Mouse (Mus musculus) ES-Bruce4 (cell line): Measurements from ENCODE around the gene Zc3h12d. TPM values are rescaled to one million over a fixed set of nuclear protein-coding genes. Genes with fewer than 3 reads are reported as not detected.

Experiments used
- H3K27ac ChIP-seq: 2 replicates; pipeline ENCODE4 v1.5.1; 2012; ENCODE audit warnings: low read length, inconsistent platforms; ENCODE audit not compliant: insufficient read depth
- H3K27me3 ChIP-seq: 2 replicates; pipeline ENCODE4 v1.6.1; 2012; ENCODE audit warnings: mild to moderate bottlenecking, low read length, inconsistent platforms; ENCODE audit not compliant: control insufficient read depth, poor library complexity, insufficient read depth, severe bottlenecking
- H3K36me3 ChIP-seq: 2 replicates; pipeline ENCODE4 v1.6.1; 2012; ENCODE audit warnings: inconsistent platforms, mild to moderate bottlenecking, low read length, moderate library complexity; ENCODE audit not compliant: control insufficient read depth, poor library complexity, insufficient read depth, severe bottlenecking
- H3K4me1 ChIP-seq: one replicate; pipeline ENCODE4 v1.8.1; 2011; ENCODE audit warnings: low read length; ENCODE audit not compliant: control insufficient read depth, insufficient read depth
- H3K4me3 ChIP-seq: 2 replicates; pipeline ENCODE4 v1.5.1; 2011; ENCODE audit warnings: low read depth, mild to moderate bottlenecking, low read length
- H3K9ac ChIP-seq: 2 replicates; pipeline ENCODE4 v1.6.1; 2012; ENCODE audit warnings: low read depth, mild to moderate bottlenecking, inconsistent platforms; ENCODE audit not compliant: poor library complexity, severe bottlenecking
- H3K9me3 ChIP-seq: replicated peaks from 2 replicates; pipeline ENCODE4 v1.6.1; 2012; ENCODE audit warnings: mild to moderate bottlenecking, low read length, inconsistent platforms; ENCODE audit not compliant: control insufficient read depth, poor library complexity, insufficient read depth, severe bottlenecking
- CTCF ChIP-seq: IDR thresholded peaks from one replicate; pipeline ENCODE4 v1.8.1; 2011; ENCODE audit warnings: low read depth, low read length
- EP300 ChIP-seq: IDR thresholded peaks from 2 replicates; pipeline ENCODE4 v1.6.1; 2011; ENCODE audit warnings: low read depth, low read length; ENCODE audit not compliant: insufficient read depth
- POLR2A ChIP-seq: IDR thresholded peaks from one replicate; pipeline ENCODE4 v1.8.1; 2011; ENCODE audit warnings: low read length; ENCODE audit not compliant: insufficient read depth
- polyA plus RNA-seq: library from polyadenylated mRNA; stranded (reverse); fragments of >200 nt; gene quantifications from 2 replicates; pipeline ENCODE4 v1.2.4, GENCODE M21; 2011; ENCODE audit warnings: low read depth; ENCODE audit not compliant: missing spikeins, insufficient read depth, insufficient read length

Gene Zc3h12d
- polyA plus RNA-seq, 1 experiment: not detected

DNA sequence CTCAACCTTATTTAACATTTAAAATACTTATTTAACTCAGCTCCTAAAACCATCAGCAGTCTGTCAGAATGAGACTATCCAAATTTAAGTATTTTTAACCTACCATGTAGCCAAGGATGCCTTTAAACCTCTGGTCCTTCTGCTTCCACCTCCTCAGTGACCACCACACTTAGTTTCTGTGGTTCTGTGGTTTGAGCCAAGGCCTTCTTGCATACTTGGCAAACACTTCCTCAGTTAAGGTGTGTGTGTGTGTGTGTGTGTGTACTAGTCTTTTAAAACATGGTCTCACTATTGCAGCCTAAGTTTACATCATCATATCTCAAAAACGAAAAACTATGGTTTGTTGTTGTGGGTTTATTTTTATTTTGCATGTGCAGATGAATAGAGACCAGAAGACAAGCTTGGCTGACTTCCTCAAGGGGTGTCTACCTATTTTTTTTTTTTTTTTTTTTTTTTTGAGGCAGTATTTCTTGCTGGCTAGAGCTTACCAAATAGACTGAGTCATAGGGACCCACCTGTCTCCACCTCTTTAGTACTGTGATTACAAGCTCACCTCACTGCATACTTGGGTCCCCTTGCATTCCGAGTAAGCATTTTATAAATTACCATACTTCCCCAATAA is 29.6 kb upstream of the Zc3h12d start:
- Histone ChIP-seq H3K27me3 (no peaks in the 10 kb centered on the region), H3K27ac (no peak overlapping the region), H3K9me3 (no peaks in the 10 kb centered on the region), H3K4me3 (no peak overlapping the region), H3K36me3 (peaks cover 48% of the 10 kb centered on the region), H3K4me1 (no peaks in the 10 kb centered on the region), H3K9ac (no peak overlapping the region)
- TF ChIP-seq POLR2A: no peak
- no peak for TF ChIP-seq EP300
- no peak for TF ChIP-seq CTCF

DNA sequence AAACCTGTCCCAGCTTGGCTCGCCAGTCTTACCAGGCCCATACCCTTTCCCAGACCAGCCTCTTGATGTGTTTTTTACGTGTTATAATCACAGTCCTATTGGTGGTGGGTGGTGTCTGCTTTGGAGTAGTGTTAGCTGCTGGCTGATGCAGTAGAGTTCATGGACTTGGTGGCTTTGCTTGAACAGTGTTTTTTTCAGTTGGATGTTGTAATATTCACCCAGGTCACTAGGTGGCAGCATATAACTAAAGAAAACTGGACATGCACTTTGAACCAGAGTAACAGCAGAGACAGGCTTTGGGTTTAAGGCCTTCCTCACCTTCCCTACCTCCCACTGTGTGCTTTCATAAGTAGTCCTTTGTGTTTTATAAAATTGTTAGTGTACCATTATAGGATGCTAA is 22.3 kb upstream of the Zc3h12d start:
- Histone ChIP-seq H3K36me3 (peaks cover 22% of the 10 kb centered on the region), H3K9me3 (no peaks in the 10 kb centered on the region), H3K27me3 (no peaks in the 10 kb centered on the region), H3K9ac (no peak overlapping the region), H3K4me1 (no peaks in the 10 kb centered on the region), H3K27ac (no peak overlapping the region), H3K4me3 (no peak overlapping the region)
- peak; percentile 27 for TF ChIP-seq CTCF
- TF ChIP-seq POLR2A: no peak

GRCm38 (mm10) chr10:7816476-7816875 is 15.8 kb upstream of the Zc3h12d start:
- H3K4me3 ChIP-seq: no peak overlapping the region
- no peaks in the 10 kb centered on the region for H3K4me1 ChIP-seq
- H3K9me3 ChIP-seq: no peaks in the 10 kb centered on the region
- peaks cover 25% of the 10 kb centered on the region for H3K36me3 ChIP-seq
- TF ChIP-seq CTCF (no peak), EP300 (no peak), POLR2A (no peak)
- no peak overlapping the region for H3K27ac ChIP-seq
- no peaks in the 10 kb centered on the region for H3K27me3 ChIP-seq
- no peak overlapping the region for H3K9ac ChIP-seq

DNA sequence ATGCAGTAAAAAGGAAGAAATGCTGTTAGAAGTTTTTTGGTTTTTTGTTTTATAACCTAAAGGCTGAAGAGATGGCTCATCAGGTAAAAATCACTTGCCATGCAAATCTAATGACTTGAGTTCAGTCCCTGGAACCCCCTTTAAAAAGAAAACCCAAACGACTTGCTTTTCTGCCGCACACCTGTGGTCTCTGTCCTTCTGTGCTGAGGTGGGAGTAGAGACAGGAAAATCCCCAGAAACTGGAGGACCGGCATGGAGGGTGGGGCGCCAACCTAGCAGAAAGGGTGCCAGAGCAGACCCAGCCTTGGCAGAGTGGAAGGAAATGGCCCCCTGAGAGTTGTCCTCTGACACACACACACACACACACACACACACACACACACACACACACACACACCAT is 13.6 kb upstream of the Zc3h12d start:
- Histone ChIP-seq H3K27ac (no peak overlapping the region), H3K36me3 (peaks cover 26% of the 10 kb centered on the region), H3K9ac (no peak overlapping the region), H3K4me3 (no peak overlapping the region), H3K9me3 (no peaks in the 10 kb centered on the region), H3K4me1 (no peaks in the 10 kb centered on the region), H3K27me3 (no peaks in the 10 kb centered on the region)
- TF ChIP-seq POLR2A (no peak), EP300 (no peak), CTCF (no peak)

DNA sequence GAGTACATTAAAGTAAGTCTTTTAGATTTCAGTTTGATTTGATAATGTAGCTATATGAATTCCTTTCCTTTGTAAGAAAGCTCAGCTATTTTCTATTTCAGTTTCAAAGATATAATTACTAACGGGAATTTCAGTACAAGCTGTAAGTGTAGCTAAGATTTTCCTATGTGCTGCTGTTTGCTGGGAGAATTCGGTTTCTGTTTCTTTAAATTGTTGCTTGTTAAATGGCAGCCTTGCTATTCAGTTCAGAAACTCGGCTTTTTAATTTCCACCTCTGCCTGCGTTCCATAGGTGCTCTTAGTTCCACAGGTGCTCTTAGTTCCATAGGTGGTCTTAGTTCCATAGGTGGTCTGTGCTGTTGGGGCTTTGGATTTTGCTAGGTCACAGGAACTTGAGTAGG is 13.1 kb upstream of the Zc3h12d start:
- Histone ChIP-seq H3K27ac (no peak overlapping the region), H3K4me1 (no peaks in the 10 kb centered on the region), H3K9me3 (no peaks in the 10 kb centered on the region), H3K27me3 (no peaks in the 10 kb centered on the region), H3K9ac (no peak overlapping the region), H3K36me3 (peaks cover 23% of the 10 kb centered on the region), H3K4me3 (no peak overlapping the region)
- no peak for TF ChIP-seq CTCF
- TF ChIP-seq POLR2A: no peak
- TF ChIP-seq EP300: no peak

- Histone ChIP-seq H3K36me3 (peaks cover 19% of the 10 kb centered on the region), H3K27ac (no peak overlapping the region), H3K9me3 (no peaks in the 10 kb centered on the region)
Observed at GRCm38 (mm10) chr10:7819603-7820002, 12.7 kb upstream of the Zc3h12d start.

More at GRCm38 (mm10) chr10:7819603-7820002, 12.7 kb upstream of the Zc3h12d start:
- TF ChIP-seq POLR2A: no peak
- no peaks in the 10 kb centered on the region for H3K4me1 ChIP-seq
- H3K4me3 ChIP-seq: no peak overlapping the region
- H3K9ac ChIP-seq: no peak overlapping the region
- no peaks in the 10 kb centered on the region for H3K27me3 ChIP-seq
